Mouse (Mus musculus): ENCODE results near the gene Rtl10. TPM values are rescaled to one million over a fixed set of nuclear protein-coding genes. Genes with fewer than 3 reads are reported as not detected.

Gene Rtl10
- 5.9 and 6.1 TPM in 2 replicates for polyA plus RNA-seq (2012; rRNA removed)

DNA sequence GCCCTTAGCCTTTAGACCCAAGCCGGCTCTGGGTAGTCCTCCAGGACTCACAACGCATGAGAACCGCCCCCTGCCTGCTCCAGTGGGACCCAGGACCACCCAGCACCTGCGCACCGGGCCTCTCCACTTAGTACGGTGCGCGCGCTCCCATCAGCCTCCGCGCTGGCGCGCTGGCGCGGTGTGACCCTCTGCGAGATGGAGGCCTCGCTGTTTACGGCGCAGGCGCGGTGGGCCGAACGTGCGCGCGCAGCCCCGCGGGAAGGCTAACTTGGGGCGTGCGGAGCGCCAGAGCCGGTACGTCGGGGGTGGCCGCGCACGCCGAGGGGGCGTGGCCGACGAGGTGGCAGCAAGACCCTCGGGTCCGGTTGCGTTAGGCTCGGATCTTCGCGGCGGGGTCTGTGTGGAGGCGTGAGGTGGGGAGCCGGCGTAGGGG, at the start of gene Rtl10, which contains the start of gene Gnb1l:
Gene Rtl10, plus strand, starts transcription at position 344 of the 433 bp plus-strand sequence.
Gene Gnb1l, plus strand, starts transcription at position 156 of the 433 bp plus-strand sequence.
- TF ChIP-seq CTCF (IDR thresholded peaks at IDR 0.05; ENCODE audit: borderline replicate concordance, insufficient read depth, low read depth, low read length) (no peak), POLR2A (IDR thresholded peaks at IDR 0.05; ENCODE audit: borderline replicate concordance, insufficient read depth, low read length) (peak; percentile 93)
- Histone ChIP-seq H3K27ac (ENCODE audit: insufficient read depth, low read length) (peak within 1 kb of the TSS; percentile 62), H3K4me3 (replicated peaks; ENCODE audit: insufficient read depth, low read depth, low read length) (peak within 1 kb of the TSS; percentile 94), H3K4me1 (ENCODE audit: control insufficient read depth, insufficient read depth, low read length) (peaks cover 18% of the 10 kb centered on the region), H3K27me3 (ENCODE audit: control insufficient read depth, insufficient read depth, low read length) (no peaks in the 10 kb centered on the region)
- WGBS: under 1% methylated on average over 51 of the region's 51 CpGs
- peak; percentile 95 for DNase-seq

DNA sequence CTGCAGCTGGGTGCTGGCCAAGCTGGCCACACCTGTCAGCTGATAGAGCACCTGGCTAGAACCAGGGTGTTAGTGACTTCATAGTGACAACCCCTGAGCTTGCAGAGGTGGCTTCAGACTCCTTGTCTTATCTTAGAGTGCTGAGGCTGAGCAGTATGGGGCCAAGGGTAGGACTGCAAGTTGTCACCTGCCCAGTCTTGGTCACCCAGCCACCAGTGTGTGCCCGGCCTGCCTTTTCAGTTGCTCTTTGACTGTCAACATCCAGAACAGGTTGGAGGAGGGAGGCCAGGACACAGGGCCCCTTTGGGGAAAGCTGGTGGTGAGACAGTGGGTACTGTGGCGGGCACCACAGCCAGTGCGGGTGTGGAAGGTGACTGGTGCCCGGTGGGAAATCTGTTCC, 49.7 kb upstream of the Rtl10 start:
- Histone ChIP-seq H3K4me3 (replicated peaks; ENCODE audit: insufficient read depth, low read depth, low read length) (no peak overlapping the region), H3K27me3 (ENCODE audit: control insufficient read depth, insufficient read depth, low read length) (no peaks in the 10 kb centered on the region), H3K27ac (ENCODE audit: insufficient read depth, low read length) (no peak overlapping the region), H3K4me1 (ENCODE audit: control insufficient read depth, insufficient read depth, low read length) (peaks cover 33% of the 10 kb centered on the region)
- no peak for TF ChIP-seq CTCF (IDR thresholded peaks at IDR 0.05; ENCODE audit: borderline replicate concordance, insufficient read depth, low read depth, low read length)
- WGBS: 100% methylated on average over 4 of the region's 4 CpGs
- no peak for DNase-seq

DNA sequence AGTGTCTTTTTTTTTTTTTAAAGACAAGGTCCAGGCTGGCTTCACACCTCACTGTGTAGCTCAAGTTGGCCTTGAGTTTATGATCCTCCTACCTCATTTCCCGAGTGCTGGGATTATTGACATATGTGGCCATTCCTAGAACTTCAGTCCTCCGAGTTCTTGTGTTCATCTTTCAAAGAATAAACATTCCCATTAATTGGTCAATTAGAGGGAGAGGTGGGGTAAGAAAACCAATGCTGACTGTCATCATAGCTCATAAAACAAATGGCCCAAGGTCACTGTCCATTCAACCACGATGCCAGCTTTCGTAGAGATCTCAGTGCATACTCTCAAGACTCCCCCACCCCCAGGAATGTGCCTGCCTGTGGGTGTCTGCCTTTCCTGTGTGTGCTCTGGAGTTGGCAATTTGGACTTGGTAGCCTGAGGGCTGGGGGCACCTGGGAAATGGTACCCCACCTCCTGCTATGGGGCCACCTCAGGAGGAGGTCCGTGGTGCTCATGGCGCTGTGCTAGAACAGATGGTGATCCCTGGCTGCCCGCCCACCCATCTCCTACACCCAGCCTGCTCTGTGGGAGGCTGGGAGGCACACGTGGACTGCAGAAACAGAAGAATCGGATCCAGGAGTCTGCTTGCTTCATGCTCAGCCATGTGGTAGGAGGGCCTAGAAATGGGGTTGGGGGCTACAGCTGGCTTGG, 47.1 kb upstream of the Rtl10 start:
- peaks cover 33% of the 10 kb centered on the region for H3K4me1 ChIP-seq (ENCODE audit: control insufficient read depth, insufficient read depth, low read length)
- no peaks in the 10 kb centered on the region for H3K27me3 ChIP-seq (ENCODE audit: control insufficient read depth, insufficient read depth, low read length)
- WGBS: 27% methylated on average over 9 of the region's 9 CpGs
- 0 out of 2 replicates have a peak overlapping the region, but pooled peaks have one; percentile 8 for H3K27ac ChIP-seq (ENCODE audit: insufficient read depth, low read length)
- no peak for TF ChIP-seq CTCF (IDR thresholded peaks at IDR 0.05; ENCODE audit: borderline replicate concordance, insufficient read depth, low read depth, low read length)
- TF ChIP-seq POLR2A (IDR thresholded peaks at IDR 0.05; ENCODE audit: borderline replicate concordance, insufficient read depth, low read length): no peak
- DNase-seq: peak; percentile 69 to 71
- no peak overlapping the region for H3K4me3 ChIP-seq (replicated peaks; ENCODE audit: insufficient read depth, low read depth, low read length)

DNA sequence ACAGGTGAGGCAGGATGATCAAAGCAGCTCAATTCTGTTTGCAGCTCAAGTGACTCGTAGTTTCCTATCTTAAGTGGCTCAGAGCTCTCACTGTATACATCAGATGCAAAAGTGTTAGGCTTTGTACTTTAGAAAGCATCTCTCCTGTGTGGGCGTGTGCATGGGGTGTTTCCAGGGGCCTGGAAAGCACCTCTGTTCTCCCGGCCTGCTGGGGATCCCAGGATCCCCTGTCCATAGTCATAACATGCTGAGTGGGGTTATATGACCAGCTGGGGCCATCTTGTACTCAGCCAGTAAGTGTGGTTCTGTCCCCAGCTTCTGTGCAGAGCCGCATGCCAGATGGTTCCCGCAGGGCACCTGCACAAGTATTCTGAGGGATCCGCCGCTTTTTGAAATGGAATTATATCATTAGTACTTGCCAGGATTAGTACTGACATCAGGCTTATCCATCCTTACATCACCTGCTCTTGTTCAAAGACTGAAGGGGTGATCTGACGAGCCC, 46.3 kb upstream of the Rtl10 start:
- 0 out of 2 replicates have a peak overlapping the region, but pooled peaks have one; percentile 8 for H3K27ac ChIP-seq (ENCODE audit: insufficient read depth, low read length)

DNA sequence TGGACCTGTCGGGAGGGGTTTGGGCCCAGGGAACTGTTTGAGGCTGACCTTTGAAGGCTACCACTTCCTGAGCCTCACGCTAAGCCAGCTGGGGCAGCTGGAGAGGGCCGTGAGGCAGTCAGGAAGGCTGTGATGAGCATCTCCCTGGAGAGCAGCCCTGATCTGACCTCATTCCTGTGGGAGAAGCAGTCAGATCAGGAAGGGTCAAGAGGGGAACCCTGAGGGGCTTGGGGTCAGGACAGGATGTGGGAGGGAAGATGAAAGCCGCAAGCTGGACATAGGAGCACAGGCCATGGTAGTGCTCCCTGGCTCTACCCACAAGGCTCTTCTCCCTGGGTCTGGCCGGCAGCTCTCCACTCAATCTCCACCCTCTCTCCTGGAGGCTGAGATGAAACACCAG, 44.9 kb upstream of the Rtl10 start:
- no peaks in the 10 kb centered on the region for H3K27me3 ChIP-seq (ENCODE audit: control insufficient read depth, insufficient read depth, low read length)
- H3K4me1 ChIP-seq (ENCODE audit: control insufficient read depth, insufficient read depth, low read length): peaks cover 33% of the 10 kb centered on the region
- no peak for DNase-seq
- no peak overlapping the region for H3K27ac ChIP-seq (ENCODE audit: insufficient read depth, low read length)
- WGBS: 85% methylated on average over 5 of the region's 5 CpGs
- TF ChIP-seq CTCF (IDR thresholded peaks at IDR 0.05; ENCODE audit: borderline replicate concordance, insufficient read depth, low read depth, low read length) (no peak), POLR2A (IDR thresholded peaks at IDR 0.05; ENCODE audit: borderline replicate concordance, insufficient read depth, low read length) (no peak)
- no peak overlapping the region for H3K4me3 ChIP-seq (replicated peaks; ENCODE audit: insufficient read depth, low read depth, low read length)

More for the DNA sequence above, 46.3 kb upstream of the Rtl10 start:
- Histone ChIP-seq H3K4me1 (ENCODE audit: control insufficient read depth, insufficient read depth, low read length) (peaks cover 33% of the 10 kb centered on the region), H3K4me3 (replicated peaks; ENCODE audit: insufficient read depth, low read depth, low read length) (no peak overlapping the region), H3K27me3 (ENCODE audit: control insufficient read depth, insufficient read depth, low read length) (no peaks in the 10 kb centered on the region)
- TF ChIP-seq CTCF (IDR thresholded peaks at IDR 0.05; ENCODE audit: borderline replicate concordance, insufficient read depth, low read depth, low read length): no peak
- TF ChIP-seq POLR2A (IDR thresholded peaks at IDR 0.05; ENCODE audit: borderline replicate concordance, insufficient read depth, low read length): no peak
- peak; percentile 40 to 47 for DNase-seq
- 23% methylated on average over 8 of the region's 8 CpGs for WGBS

DNA sequence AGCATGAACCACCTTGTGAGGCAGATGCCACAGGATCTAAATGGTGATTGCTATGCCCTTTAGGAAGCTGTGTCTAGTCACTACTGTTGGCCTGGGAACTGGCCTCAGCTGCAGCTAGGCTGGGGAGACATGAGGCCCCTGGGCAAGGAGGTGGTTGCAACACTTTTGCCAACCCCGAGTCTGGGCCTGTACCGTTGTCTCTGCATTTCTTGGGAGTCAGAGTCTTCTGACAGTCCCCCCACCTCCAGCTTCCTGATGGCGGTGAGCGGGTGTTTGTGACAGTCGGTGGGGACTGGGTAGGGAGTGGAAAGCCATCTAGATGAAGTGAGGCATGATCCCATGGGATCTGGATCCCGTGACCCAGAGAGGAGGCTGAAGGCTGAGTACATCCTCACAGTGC, 43.3 kb upstream of the Rtl10 start:
- peaks cover 33% of the 10 kb centered on the region for H3K4me1 ChIP-seq (ENCODE audit: control insufficient read depth, insufficient read depth, low read length)
- 63% methylated on average over 6 of the region's 6 CpGs for WGBS
- H3K27me3 ChIP-seq (ENCODE audit: control insufficient read depth, insufficient read depth, low read length): no peaks in the 10 kb centered on the region
- TF ChIP-seq CTCF (IDR thresholded peaks at IDR 0.05; ENCODE audit: borderline replicate concordance, insufficient read depth, low read depth, low read length) (no peak), POLR2A (IDR thresholded peaks at IDR 0.05; ENCODE audit: borderline replicate concordance, insufficient read depth, low read length) (no peak)
- DNase-seq: no peak
- no peak overlapping the region for H3K27ac ChIP-seq (ENCODE audit: insufficient read depth, low read length)
- no peak overlapping the region for H3K4me3 ChIP-seq (replicated peaks; ENCODE audit: insufficient read depth, low read depth, low read length)

DNA sequence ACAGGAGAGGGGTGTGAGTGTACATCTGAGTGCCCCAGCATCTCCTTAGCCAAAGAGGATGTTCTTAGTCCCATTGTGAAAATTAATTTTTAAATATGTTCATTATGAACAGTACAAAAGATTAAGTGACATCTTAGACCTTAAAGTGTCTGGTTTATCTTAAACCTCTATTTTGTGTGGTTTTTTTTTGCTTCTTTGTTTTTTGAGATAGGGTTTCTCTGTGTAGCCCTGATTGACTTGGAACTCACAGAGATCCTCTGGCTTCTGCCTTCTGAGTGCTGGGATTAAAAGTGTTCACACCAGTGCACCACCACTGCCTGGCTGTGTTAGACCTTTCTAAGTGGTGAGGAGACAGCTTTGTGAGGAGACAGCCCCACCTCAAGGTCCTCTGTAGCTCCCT, 40.0 kb upstream of the Rtl10 start:
- DNase-seq: no peak
- Histone ChIP-seq H3K27ac (ENCODE audit: insufficient read depth, low read length) (no peak overlapping the region), H3K27me3 (ENCODE audit: control insufficient read depth, insufficient read depth, low read length) (no peaks in the 10 kb centered on the region), H3K4me3 (replicated peaks; ENCODE audit: insufficient read depth, low read depth, low read length) (no peak overlapping the region), H3K4me1 (ENCODE audit: control insufficient read depth, insufficient read depth, low read length) (peaks cover 3% of the 10 kb centered on the region; the same call in 1 of the 2 replicates)
- no peak for TF ChIP-seq POLR2A (IDR thresholded peaks at IDR 0.05; ENCODE audit: borderline replicate concordance, insufficient read depth, low read length)
- TF ChIP-seq CTCF (IDR thresholded peaks at IDR 0.05; ENCODE audit: borderline replicate concordance, insufficient read depth, low read depth, low read length): no peak
